Mouse (Mus musculus): ENCODE results near the gene Etv4. TPM values are rescaled to one million over a fixed set of nuclear protein-coding genes. Genes with fewer than 3 reads are reported as not detected.
A peak's percentile ranks its signal among the peaks of the same experiment; 100 is the strongest.

Gene Etv4
- 4.9 and 6.6 TPM in 2 replicates for polyA plus RNA-seq (2015; fragmentation: Nextera tagmentation; extraction: Ambion mirVana)

GRCm38 (mm10) chr11:101785143-101785851, at the start of gene Etv4:
Gene Etv4, minus strand, starts transcription at chr11:101785371.
- H3K27ac ChIP-seq (ENCODE audit: low read length), result peak within 1 kb of the TSS; percentile 10; the same call in 1 of the 2 replicates
- H3K4me3 ChIP-seq (replicated peaks; ENCODE audit: low read length), result peak within 1 kb of the TSS; percentile 57
- ATAC-seq (ENCODE audit: insufficient read depth, low FRiP score), result peak; percentile 90
- no peaks in the 10 kb centered on the region for H3K9me3 ChIP-seq (replicated peaks; ENCODE audit: control insufficient read depth, low read length)
- whole genome bisulfite sequencing, result under 1% methylated on average over 35 of the region's 35 CpGs
- H3K4me2 ChIP-seq (ENCODE audit: low read depth, low read length), result peak within 1 kb of the TSS; percentile 81
- peaks cover 53% of the 10 kb centered on the region for H3K27me3 ChIP-seq (ENCODE audit: control insufficient read depth, insufficient read depth, low read length)
- no peaks in the 10 kb centered on the region for H3K36me3 ChIP-seq (ENCODE audit: control insufficient read depth, insufficient read depth, low read length)
- H3K4me1 ChIP-seq (ENCODE audit: control insufficient read depth, insufficient read depth, low read length), result peaks cover 19% of the 10 kb centered on the region
- peak within 1 kb of the TSS; percentile 62 for H3K9ac ChIP-seq (ENCODE audit: low read length)

DNA sequence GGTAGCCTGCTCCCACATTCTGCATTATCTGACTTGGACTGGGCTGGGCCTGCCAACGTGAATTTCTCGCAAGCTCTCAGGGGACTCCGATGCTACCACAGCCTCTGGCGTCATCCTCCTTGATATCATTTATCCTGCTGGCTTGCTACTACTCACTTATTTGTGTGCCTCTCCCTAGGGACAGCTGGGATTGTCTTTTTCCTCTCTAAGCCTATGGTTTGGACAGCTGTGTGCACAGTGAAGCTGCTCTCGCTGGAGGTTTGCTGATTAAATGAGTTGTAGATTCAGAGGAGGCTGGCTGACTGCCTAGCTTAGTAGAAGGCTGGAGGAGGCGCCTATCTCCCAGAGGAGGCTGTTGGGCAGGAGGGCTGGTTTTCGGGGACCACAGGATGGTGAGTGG, 46.8 kb upstream of the Etv4 start:
- Histone ChIP-seq H3K4me2 (ENCODE audit: low read depth, low read length) (no peak overlapping the region), H3K36me3 (ENCODE audit: control insufficient read depth, insufficient read depth, low read length) (no peaks in the 10 kb centered on the region), H3K9ac (ENCODE audit: low read length) (no peak overlapping the region), H3K4me1 (ENCODE audit: control insufficient read depth, insufficient read depth, low read length) (peaks cover 21% of the 10 kb centered on the region), H3K4me3 (replicated peaks; ENCODE audit: low read length) (no peak overlapping the region), H3K27me3 (ENCODE audit: control insufficient read depth, insufficient read depth, low read length) (no peaks in the 10 kb centered on the region), H3K9me3 (replicated peaks; ENCODE audit: control insufficient read depth, low read length) (no peaks in the 10 kb centered on the region), H3K27ac (ENCODE audit: low read length) (peak overlapping the region; percentile 74)
- ATAC-seq (ENCODE audit: insufficient read depth, low FRiP score), result peak; percentile 26; the same call in 1 of the 2 replicates
- WGBS, result 38% methylated on average over 7 of the region's 7 CpGs

GRCm38 (mm10) chr11:101830616-101831015, 45.4 kb upstream of the Etv4 start:
- Histone ChIP-seq H3K9me3 (replicated peaks; ENCODE audit: control insufficient read depth, low read length) (no peaks in the 10 kb centered on the region), H3K4me3 (replicated peaks; ENCODE audit: low read length) (no peak overlapping the region), H3K9ac (ENCODE audit: low read length) (peak overlapping the region; percentile 7; the same call in 1 of the 2 replicates), H3K27me3 (ENCODE audit: control insufficient read depth, insufficient read depth, low read length) (no peaks in the 10 kb centered on the region), H3K36me3 (ENCODE audit: control insufficient read depth, insufficient read depth, low read length) (no peaks in the 10 kb centered on the region), H3K4me2 (ENCODE audit: low read depth, low read length) (0 out of 2 replicates have a peak overlapping the region, but pooled peaks have one; percentile 7), H3K4me1 (ENCODE audit: control insufficient read depth, insufficient read depth, low read length) (peaks cover 21% of the 10 kb centered on the region), H3K27ac (ENCODE audit: low read length) (peak overlapping the region; percentile 70)
- no peak for ATAC-seq (ENCODE audit: insufficient read depth, low FRiP score)
- 44% methylated on average over 8 of the region's 8 CpGs for WGBS

GRCm38 (mm10) chr11:101830112-101830511, 44.9 kb upstream of the Etv4 start:
- WGBS, result 6% methylated on average over 10 of the region's 10 CpGs
- peak overlapping the region; percentile 46; the same call in 1 of the 2 replicates for H3K9ac ChIP-seq (ENCODE audit: low read length)
- peak overlapping the region; percentile 70 for H3K27ac ChIP-seq (ENCODE audit: low read length)
- ATAC-seq (ENCODE audit: insufficient read depth, low FRiP score), result peak; percentile 70; the same call in 1 of the 2 replicates
- H3K4me2 ChIP-seq (ENCODE audit: low read depth, low read length), result 0 out of 2 replicates have a peak overlapping the region, but pooled peaks have one; percentile 7
- H3K27me3 ChIP-seq (ENCODE audit: control insufficient read depth, insufficient read depth, low read length), result no peaks in the 10 kb centered on the region
- no peaks in the 10 kb centered on the region for H3K9me3 ChIP-seq (replicated peaks; ENCODE audit: control insufficient read depth, low read length)
- peaks cover 21% of the 10 kb centered on the region for H3K4me1 ChIP-seq (ENCODE audit: control insufficient read depth, insufficient read depth, low read length)
- H3K36me3 ChIP-seq (ENCODE audit: control insufficient read depth, insufficient read depth, low read length), result no peaks in the 10 kb centered on the region
- H3K4me3 ChIP-seq (replicated peaks; ENCODE audit: low read length), result no peak overlapping the region

DNA sequence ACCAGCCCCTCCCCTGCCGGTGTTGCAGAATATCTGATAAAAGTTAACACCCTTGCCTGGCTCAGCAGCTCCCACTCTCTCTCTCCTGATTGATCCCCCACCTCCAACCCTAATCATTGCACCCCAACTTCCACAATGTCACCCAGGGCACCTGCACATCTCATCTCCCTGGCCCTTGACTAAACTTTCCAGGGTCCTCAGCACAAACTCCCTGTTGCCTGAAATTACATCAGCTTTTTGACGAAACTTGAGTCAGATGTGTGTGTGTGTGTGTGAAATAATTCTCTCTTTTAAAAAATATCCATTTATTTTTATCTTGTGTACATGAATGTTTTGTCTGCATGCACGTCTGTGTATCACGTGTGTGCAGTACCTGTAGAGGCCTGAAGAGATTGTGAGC, 43.5 kb upstream of the Etv4 start:
- WGBS, result 90% methylated on average over 4 of the region's 4 CpGs
- H3K4me3 ChIP-seq (replicated peaks; ENCODE audit: low read length), result no peak overlapping the region
- no peak overlapping the region for H3K4me2 ChIP-seq (ENCODE audit: low read depth, low read length)
- H3K9me3 ChIP-seq (replicated peaks; ENCODE audit: control insufficient read depth, low read length), result no peaks in the 10 kb centered on the region
- peaks cover 21% of the 10 kb centered on the region for H3K4me1 ChIP-seq (ENCODE audit: control insufficient read depth, insufficient read depth, low read length)
- ATAC-seq (ENCODE audit: insufficient read depth, low FRiP score), result no peak
- no peaks in the 10 kb centered on the region for H3K36me3 ChIP-seq (ENCODE audit: control insufficient read depth, insufficient read depth, low read length)
- no peak overlapping the region for H3K9ac ChIP-seq (ENCODE audit: low read length)
- no peak overlapping the region for H3K27ac ChIP-seq (ENCODE audit: low read length)
- H3K27me3 ChIP-seq (ENCODE audit: control insufficient read depth, insufficient read depth, low read length), result no peaks in the 10 kb centered on the region

DNA sequence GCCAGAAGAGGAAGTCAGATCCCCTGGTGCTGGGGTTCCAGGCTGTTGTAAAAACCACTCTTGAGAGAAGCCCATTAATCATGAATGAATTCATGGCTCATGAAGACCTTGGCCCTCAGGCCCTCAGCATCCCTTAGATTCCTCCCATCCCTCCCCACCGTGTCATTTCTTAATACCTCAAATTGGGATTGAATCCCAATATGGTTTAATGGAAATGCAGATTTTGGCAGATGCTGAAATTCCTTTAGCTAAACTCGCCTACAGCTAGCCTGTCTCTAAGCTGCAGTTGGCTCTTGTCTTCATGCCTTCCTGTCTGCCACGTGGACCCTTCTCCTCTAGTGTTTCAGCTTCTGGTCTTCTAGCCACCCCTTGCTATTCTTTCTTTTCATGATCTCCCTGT, 38.0 kb upstream of the Etv4 start:
- no peaks in the 10 kb centered on the region for H3K9me3 ChIP-seq (replicated peaks; ENCODE audit: control insufficient read depth, low read length)
- H3K9ac ChIP-seq (ENCODE audit: low read length), result no peak overlapping the region
- H3K4me3 ChIP-seq (replicated peaks; ENCODE audit: low read length), result no peak overlapping the region
- 42% methylated on average over 3 of the region's 3 CpGs for WGBS
- no peaks in the 10 kb centered on the region for H3K36me3 ChIP-seq (ENCODE audit: control insufficient read depth, insufficient read depth, low read length)
- no peak overlapping the region for H3K27ac ChIP-seq (ENCODE audit: low read length)
- ATAC-seq (ENCODE audit: insufficient read depth, low FRiP score), result no peak
- no peaks in the 10 kb centered on the region for H3K27me3 ChIP-seq (ENCODE audit: control insufficient read depth, insufficient read depth, low read length)
- H3K4me2 ChIP-seq (ENCODE audit: low read depth, low read length), result no peak overlapping the region
- H3K4me1 ChIP-seq (ENCODE audit: control insufficient read depth, insufficient read depth, low read length), result no peaks in the 10 kb centered on the region

GRCm38 (mm10) chr11:101820899-101821298, 35.7 kb upstream of the Etv4 start:
- no peak for ATAC-seq (ENCODE audit: insufficient read depth, low FRiP score)
- Histone ChIP-seq H3K4me1 (ENCODE audit: control insufficient read depth, insufficient read depth, low read length) (no peaks in the 10 kb centered on the region; the same call in 1 of the 2 replicates), H3K4me3 (replicated peaks; ENCODE audit: low read length) (no peak overlapping the region), H3K4me2 (ENCODE audit: low read depth, low read length) (no peak overlapping the region), H3K9me3 (replicated peaks; ENCODE audit: control insufficient read depth, low read length) (no peaks in the 10 kb centered on the region), H3K9ac (ENCODE audit: low read length) (no peak overlapping the region), H3K27me3 (ENCODE audit: control insufficient read depth, insufficient read depth, low read length) (no peaks in the 10 kb centered on the region), H3K36me3 (ENCODE audit: control insufficient read depth, insufficient read depth, low read length) (no peaks in the 10 kb centered on the region), H3K27ac (ENCODE audit: low read length) (no peak overlapping the region)
- WGBS, result 43% methylated on average over 11 of the region's 11 CpGs

DNA sequence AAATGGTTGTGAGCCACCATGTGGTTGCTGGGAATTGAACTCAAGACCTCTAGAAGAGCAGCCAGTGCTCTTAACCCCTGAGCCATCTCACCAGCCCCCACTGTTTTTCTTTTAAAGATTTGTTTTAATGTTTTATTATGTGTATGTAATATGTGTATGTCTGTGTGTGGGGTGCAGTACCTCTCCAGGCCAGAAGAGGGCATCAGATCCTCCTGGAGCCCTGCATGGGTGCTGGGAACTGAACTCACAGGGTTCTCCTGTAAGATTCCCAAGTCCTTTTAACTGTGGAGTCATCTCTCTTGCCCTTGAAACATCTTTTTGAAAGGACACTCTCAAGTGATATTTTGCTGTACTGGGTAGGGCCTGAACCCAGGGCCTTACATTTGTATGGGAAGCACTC, 34.7 kb upstream of the Etv4 start:
- ATAC-seq (ENCODE audit: insufficient read depth, low FRiP score), result no peak
- Histone ChIP-seq H3K4me2 (ENCODE audit: low read depth, low read length) (no peak overlapping the region), H3K4me3 (replicated peaks; ENCODE audit: low read length) (no peak overlapping the region), H3K27me3 (ENCODE audit: control insufficient read depth, insufficient read depth, low read length) (no peaks in the 10 kb centered on the region), H3K4me1 (ENCODE audit: control insufficient read depth, insufficient read depth, low read length) (peaks cover 10% of the 10 kb centered on the region; the same call in 1 of the 2 replicates), H3K36me3 (ENCODE audit: control insufficient read depth, insufficient read depth, low read length) (no peaks in the 10 kb centered on the region), H3K27ac (ENCODE audit: low read length) (no peak overlapping the region), H3K9ac (ENCODE audit: low read length) (no peak overlapping the region), H3K9me3 (replicated peaks; ENCODE audit: control insufficient read depth, low read length) (no peaks in the 10 kb centered on the region)

Measured in stomach, embryonic 16.5 days (tissue).